Mouse (Mus musculus) embryonic facial prominence, embryonic 13.5 days (tissue): ENCODE data around the gene Carmil2. TPM values are rescaled to one million over a fixed set of nuclear protein-coding genes. Genes with fewer than 3 reads are reported as not detected.

Experiments
- ATAC-seq: fragments of 200-750 bp; cut with Nextera tagmentation; 2 replicates; pipeline ENCODE4 v1.8.0; 2017; ENCODE audit warnings: low read depth; ENCODE audit not compliant: insufficient number of reproducible peaks, insufficient read depth, low FRiP score, low TSS enrichment
- H3K27ac ChIP-seq: fragments of 300-500 bp; sonication (generic); 2 replicates; pipeline ENCODE4 v1.5.1; 2015; ENCODE audit warnings: moderate library complexity, mild to moderate bottlenecking, inconsistent platforms
- H3K27me3 ChIP-seq: fragments of 300-500 bp; sonication (generic); 2 replicates; pipeline ENCODE4 v1.6.1; 2015; ENCODE audit warnings: mild to moderate bottlenecking, inconsistent platforms
- H3K36me3 ChIP-seq: fragments of 300-500 bp; sonication (generic); 2 replicates; pipeline ENCODE4 v1.6.1; 2015; ENCODE audit warnings: mild to moderate bottlenecking, inconsistent platforms
- H3K4me1 ChIP-seq: fragments of 300-500 bp; sonication (generic); 2 replicates; pipeline ENCODE4 v1.6.1; 2015; ENCODE audit warnings: inconsistent platforms
- H3K4me2 ChIP-seq: fragments of 300-500 bp; sonication (generic); 2 replicates; pipeline ENCODE4 v1.6.1; 2015; ENCODE audit warnings: moderate library complexity, mild to moderate bottlenecking, inconsistent platforms
- H3K4me3 ChIP-seq: fragments of 300-500 bp; sonication (generic); 2 replicates; pipeline ENCODE4 v1.5.1; 2015; ENCODE audit warnings: mild to moderate bottlenecking, inconsistent platforms
- H3K9ac ChIP-seq: fragments of 300-500 bp; sonication (generic); 2 replicates; pipeline ENCODE4 v1.6.1; 2015; ENCODE audit warnings: mild to moderate bottlenecking, inconsistent platforms
- H3K9me3 ChIP-seq: fragments of 300-500 bp; sonication (generic); 2 replicates; pipeline ENCODE4 v1.6.1; 2016; ENCODE audit warnings: inconsistent platforms
- WGBS: fragments of 180-500 bp; shearing (Covaris S2); methylation state at CpG from one replicate; pipeline ENCODE4 v1.1.7; 2015; ENCODE audit warnings: mixed read lengths; 5-methylcytosine and 5-hydroxymethylcytosine counted together
- polyA plus RNA-seq: library from polyadenylated mRNA; unstranded; fragments of >200 nt; fragmentation: Nextera tagmentation; extraction: Ambion mirVana; gene quantifications from 2 replicates; pipeline ENCODE4 v1.2.1, GENCODE M21; 2015

The Carmil2 gene
- polyA plus RNA-seq, 1 experiment from 2014 or later: 0.84 TPM

DNA sequence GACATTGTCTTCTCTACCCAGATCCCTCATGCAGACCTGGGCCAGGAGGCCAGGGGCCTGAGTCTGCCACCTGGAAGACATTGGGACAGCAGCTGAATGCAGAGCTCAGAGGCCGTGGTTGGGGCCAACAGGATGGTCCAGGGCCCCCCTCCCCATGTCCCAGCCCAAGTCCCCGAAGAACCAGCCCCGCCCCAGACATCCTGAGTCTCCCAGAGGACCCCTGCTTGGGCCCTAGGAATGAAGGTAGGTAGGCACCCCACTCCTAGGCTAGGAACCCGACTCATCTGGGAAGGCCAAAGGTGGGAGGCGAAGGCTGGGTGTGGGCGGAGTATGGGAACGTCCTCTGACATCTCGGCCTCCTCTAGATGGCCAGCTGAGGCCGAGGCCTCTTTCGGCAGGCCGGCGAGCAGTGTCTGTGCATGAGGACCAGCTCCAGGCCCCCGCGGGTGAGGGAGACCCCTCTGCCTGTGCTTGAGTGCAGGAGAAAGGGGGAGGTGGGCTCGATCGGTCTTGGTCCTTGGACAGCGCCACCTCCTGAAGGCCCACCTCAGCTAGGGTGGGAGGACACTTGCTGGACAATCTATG, 11.2 kb downstream of the Carmil2 start:
- no peak for ATAC-seq
- Histone ChIP-seq H3K9me3 (no peaks in the 10 kb centered on the region; the same call in 1 of the 2 replicates), H3K27me3 (peaks cover 17% of the 10 kb centered on the region), H3K4me3 (no peak overlapping the region), H3K4me2 (no peak overlapping the region), H3K36me3 (peaks cover 29% of the 10 kb centered on the region), H3K27ac (no peak overlapping the region), H3K4me1 (peaks cover 27% of the 10 kb centered on the region), H3K9ac (no peak overlapping the region)
- WGBS: 93% methylated on average over 17 of the region's 17 CpGs

DNA sequence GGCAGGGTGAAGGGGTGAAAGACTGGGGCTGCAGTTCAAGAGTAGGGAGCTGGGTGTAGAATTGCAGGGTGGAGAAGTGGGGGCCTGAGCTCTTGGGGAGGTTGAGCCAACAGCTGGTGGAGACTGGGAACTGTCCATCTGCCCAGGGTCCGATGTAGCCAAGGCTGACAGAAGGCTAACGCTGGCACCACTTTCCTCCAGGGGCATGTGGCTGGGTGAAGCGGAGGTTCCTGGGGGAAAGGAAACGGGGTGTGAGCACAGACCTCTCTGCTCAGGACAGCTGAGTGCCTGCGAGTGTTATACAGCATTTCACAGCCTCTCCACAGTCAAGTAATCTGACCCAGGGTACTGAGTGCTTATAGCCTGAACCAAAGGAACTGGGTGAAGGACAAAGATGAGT, 12.7 kb downstream of the Carmil2 start:
- Histone ChIP-seq H3K4me3 (no peak overlapping the region), H3K9ac (no peak overlapping the region), H3K27ac (no peak overlapping the region), H3K9me3 (no peaks in the 10 kb centered on the region), H3K36me3 (peaks cover 39% of the 10 kb centered on the region), H3K4me2 (no peak overlapping the region), H3K27me3 (peaks cover 17% of the 10 kb centered on the region), H3K4me1 (peaks cover 26% of the 10 kb centered on the region)
- ATAC-seq: no peak
- 85% methylated on average over 5 of the region's 5 CpGs for WGBS

DNA sequence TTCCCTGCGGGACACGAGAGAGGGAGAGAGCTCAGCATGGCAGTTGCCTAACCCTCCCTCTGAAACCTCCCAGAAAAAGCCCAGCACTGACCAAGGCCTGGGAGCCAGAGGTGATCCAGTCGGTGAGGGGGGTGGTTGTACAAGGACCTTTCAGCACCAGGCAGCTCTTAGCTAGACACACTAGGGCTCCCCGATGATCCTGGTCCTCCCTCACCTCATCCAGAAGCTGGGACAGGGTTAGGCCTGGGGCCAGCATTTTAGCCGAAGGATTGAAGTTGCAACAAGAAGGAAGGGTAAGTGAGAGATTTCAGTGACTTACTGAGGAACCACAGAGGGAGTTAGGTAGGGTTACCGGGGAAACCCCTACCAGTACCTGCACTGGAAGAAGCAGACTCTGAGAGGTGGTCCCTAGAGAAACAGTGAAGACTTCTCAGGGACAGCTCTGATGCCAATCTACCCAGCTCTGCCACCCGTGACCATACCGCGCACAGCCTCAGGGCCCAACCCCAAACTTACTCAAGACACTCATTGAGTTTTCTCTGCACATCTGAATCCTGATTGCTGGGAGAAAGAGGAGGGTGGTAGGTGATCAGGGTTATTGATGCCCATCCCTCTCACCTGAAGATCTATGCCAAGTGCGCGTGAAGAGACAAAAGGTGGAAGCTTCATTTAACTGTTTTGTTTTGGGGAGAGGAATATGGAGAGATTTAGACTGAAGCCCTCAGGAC, 13.6 kb downstream of the Carmil2 start:
- H3K27ac ChIP-seq: no peak overlapping the region
- H3K4me3 ChIP-seq: peak overlapping the region; percentile 72
- 84% methylated on average over 11 of the region's 11 CpGs for WGBS
- H3K9ac ChIP-seq: peak overlapping the region; percentile 82
- H3K9me3 ChIP-seq: no peaks in the 10 kb centered on the region
- peaks cover 18% of the 10 kb centered on the region for H3K4me1 ChIP-seq
- peaks cover 48% of the 10 kb centered on the region for H3K36me3 ChIP-seq
- peak overlapping the region; percentile 91 for H3K4me2 ChIP-seq
- no peak for ATAC-seq
- H3K27me3 ChIP-seq: peaks cover 10% of the 10 kb centered on the region

DNA sequence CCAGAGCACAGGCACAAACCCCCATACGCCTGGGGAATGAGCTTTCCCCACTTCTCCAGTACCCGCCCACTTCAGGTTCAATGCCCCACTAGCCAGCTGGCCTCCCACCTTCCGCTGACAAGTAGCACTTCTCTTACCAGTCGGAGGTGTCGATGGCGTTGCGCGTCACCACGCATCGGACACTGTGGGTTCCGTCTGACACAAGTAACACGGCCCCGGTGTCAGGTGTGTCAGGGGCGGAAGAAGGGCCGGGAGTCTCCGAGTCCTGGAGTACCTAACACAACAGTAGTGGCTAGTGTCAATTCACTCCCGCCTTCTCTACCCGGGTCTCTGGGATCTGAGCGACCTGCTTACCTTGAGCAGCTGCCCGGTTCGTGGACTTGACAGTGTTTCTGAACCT, 14.5 kb downstream of the Carmil2 start:
- H3K9me3 ChIP-seq: no peaks in the 10 kb centered on the region
- 0 out of 2 replicates have a peak, but pooled peaks cover under 1% of the 10 kb centered on the region for H3K27me3 ChIP-seq
- H3K4me3 ChIP-seq: peak overlapping the region; percentile 72
- H3K9ac ChIP-seq: peak overlapping the region; percentile 82
- peaks cover 48% of the 10 kb centered on the region for H3K36me3 ChIP-seq
- ATAC-seq: 0 out of 2 replicates have a peak, but pooled peaks have one; percentile 2
- H3K4me1 ChIP-seq: peaks cover 18% of the 10 kb centered on the region
- peak overlapping the region; percentile 94 for H3K27ac ChIP-seq
- WGBS: under 1% methylated on average over 21 of the region's 21 CpGs
- peak overlapping the region; percentile 91 for H3K4me2 ChIP-seq

DNA sequence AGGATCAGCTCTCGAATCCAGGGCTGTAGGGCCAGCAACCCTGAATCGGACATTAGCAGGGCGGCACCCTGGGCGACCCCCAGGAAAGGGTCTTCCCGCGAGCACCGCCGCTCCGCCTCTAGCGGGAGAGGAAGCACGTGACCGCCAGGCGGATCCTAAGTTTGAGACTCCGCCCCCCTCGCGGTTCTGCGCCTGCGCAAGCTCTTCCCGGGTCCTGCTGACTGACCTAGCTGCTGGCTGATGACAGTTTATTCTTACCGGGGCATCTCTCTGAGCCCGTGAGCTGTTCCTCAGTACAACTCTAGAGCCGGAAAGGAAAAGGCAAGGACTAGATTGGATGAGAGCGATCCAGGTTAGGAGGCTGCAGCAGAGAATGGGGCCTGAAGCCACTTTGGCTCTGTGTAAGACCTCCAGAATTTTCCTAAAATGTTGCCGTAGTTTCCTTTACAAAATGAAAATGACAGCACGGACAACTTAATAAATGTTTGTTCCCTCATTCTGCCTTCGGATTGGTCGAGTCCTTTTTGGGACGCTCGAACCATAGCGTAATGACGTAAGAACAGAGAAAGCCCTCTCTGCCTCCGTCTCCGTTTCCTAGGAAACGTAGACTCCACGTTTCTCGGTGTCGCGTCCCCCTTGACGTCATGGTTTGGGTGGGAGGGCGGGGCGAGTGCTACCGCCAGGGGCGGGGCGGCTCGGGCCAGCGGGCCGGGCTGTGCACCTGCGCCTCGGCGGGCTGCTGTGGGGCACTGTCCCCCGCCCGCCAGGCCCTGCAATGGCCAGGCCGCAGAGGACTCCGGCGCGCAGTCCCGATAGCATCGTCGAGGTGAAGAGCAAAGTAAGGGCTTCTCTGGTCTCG, 15.1 kb downstream of the Carmil2 start, which contains the start of the genes Acd and Pard6a:
Gene Acd (minus strand): TSS at position 137 of the 859 bp plus-strand sequence.
Gene Pard6a (plus strand): TSS at position 183 of the 859 bp plus-strand sequence.
- Histone ChIP-seq H3K27me3 (no peaks in the 10 kb centered on the region), H3K4me2 (peak within 1 kb of the TSS; percentile 91), H3K27ac (peak within 1 kb of the TSS; percentile 94), H3K9me3 (no peaks in the 10 kb centered on the region), H3K4me1 (peaks cover 18% of the 10 kb centered on the region), H3K4me3 (peak within 1 kb of the TSS; percentile 72), H3K9ac (peak within 1 kb of the TSS; percentile 82), H3K36me3 (peaks cover 48% of the 10 kb centered on the region)
- ATAC-seq: peak; percentile 64
- WGBS: under 1% methylated on average over 60 of the region's 60 CpGs

DNA sequence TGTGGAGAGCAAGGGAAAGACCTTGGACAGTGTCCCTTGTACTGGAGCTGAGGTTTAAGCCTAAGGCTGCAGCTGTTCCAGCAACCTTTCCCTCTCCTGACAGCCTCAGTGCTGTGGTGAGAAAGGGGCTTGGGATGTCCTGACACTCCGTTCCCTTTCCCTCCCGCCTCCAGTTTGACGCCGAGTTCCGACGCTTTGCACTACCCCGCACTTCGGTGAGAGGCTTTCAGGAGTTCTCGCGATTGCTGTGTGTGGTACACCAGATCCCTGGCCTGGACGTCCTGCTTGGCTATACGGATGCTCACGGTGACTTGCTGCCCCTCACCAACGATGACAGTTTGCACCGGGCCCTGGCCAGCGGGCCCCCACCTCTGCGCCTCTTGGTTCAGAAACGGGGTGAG, 15.9 kb downstream of the Carmil2 start:
- Histone ChIP-seq H3K4me2 (peak overlapping the region; percentile 91), H3K27ac (peak overlapping the region; percentile 94; the same call in 1 of the 2 replicates), H3K4me3 (peak overlapping the region; percentile 72), H3K9me3 (no peaks in the 10 kb centered on the region), H3K36me3 (peaks cover 41% of the 10 kb centered on the region), H3K27me3 (no peaks in the 10 kb centered on the region), H3K4me1 (peaks cover 26% of the 10 kb centered on the region), H3K9ac (peak overlapping the region; percentile 68)
- 40% methylated on average over 18 of the region's 18 CpGs for WGBS
- ATAC-seq: no peak

DNA sequence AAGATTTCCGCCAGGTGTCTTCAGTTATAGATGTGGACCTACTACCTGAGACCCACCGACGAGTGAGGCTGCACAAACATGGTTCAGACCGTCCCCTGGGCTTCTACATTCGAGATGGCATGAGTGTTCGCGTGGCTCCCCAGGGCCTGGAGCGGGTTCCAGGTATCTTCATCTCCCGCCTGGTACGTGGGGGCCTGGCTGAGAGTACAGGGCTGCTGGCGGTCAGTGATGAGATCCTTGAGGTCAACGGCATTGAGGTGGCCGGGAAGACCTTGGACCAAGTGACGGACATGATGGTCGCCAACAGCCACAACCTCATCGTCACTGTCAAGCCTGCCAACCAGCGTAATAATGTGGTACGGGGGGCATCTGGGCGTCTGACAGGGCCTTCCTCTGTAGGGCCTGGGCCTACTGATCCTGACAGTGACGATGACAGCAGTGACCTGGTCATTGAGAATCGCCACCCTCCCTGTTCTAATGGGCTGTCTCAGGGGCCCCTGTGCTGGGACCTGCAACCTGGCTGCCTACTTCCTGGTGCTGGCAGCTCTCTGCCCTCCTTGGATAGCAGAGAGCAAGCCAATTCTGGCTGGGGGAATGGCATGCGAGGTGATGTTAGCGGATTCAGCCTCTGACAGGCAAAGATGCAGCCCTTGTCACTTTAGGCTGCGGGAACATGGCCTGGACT, 16.8 kb downstream of the Carmil2 start:
- H3K27me3 ChIP-seq: no peaks in the 10 kb centered on the region
- ATAC-seq: no peak
- H3K27ac ChIP-seq: no peak overlapping the region
- H3K36me3 ChIP-seq: peaks cover 32% of the 10 kb centered on the region
- H3K4me1 ChIP-seq: peaks cover 32% of the 10 kb centered on the region
- H3K4me2 ChIP-seq: no peak overlapping the region
- WGBS: 93% methylated on average over 24 of the region's 24 CpGs
- H3K4me3 ChIP-seq: no peak overlapping the region
- H3K9ac ChIP-seq: peak overlapping the region; percentile 68; the same call in 1 of the 2 replicates
- H3K9me3 ChIP-seq: no peaks in the 10 kb centered on the region

DNA sequence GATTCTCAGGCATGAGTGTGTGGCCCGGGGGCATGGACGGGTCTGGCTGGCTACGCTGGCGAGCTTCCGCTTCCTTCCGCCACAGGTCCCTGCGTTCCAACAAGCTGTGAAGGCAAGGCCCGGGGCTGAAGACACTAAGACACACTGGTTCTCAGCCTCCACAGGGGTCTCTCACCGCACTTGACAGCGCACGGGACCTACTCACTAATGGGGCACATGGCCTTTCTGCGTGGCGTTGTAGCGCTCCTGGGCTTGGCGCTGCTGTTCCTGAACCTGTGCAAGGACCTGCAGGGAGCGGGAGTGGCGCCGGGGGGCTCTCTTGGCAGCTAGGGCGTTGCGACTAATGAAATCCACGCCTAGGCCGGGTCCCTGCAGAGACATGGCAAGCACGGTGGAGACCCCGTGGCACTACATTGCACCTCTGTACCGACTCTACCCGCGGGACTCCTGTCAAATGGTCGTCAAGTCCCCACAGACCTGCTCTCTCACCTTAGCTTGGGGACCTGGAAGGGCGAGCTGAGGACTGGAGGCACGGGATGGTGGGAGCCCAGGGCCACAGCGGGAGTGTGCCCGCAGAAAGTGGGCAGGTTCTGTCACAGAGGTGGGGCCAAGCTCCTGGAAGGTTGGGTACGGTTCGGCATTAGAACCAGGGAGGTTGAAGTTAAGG, 18.2 kb downstream of the Carmil2 start:
- ATAC-seq: no peak
- WGBS: 90% methylated on average over 34 of the region's 34 CpGs

DNA sequence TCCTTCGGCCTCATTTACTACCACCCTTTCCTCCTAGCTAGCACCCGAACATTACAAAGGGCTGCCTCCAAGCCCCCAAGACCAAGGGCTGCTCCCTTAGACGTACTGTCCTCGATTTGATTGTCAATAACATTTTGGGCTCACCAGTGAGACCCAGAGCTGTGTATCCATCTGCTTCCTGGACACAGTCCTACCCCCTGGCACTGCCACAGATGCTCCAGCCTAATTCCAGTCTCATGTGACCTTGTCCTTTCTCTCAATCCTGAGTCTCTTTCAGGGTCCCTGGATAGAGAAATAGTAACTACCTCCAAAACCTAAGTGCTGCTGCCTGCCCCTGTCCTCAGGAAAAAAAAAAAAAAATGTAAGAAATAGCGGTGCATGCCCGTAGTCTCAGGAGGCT, 18.9 kb downstream of the Carmil2 start:
- 89% methylated on average over 6 of the region's 6 CpGs for WGBS
- no peak overlapping the region for H3K27ac ChIP-seq
- peaks cover 28% of the 10 kb centered on the region for H3K4me1 ChIP-seq
- H3K36me3 ChIP-seq: peaks cover 22% of the 10 kb centered on the region
- ATAC-seq: no peak
- H3K27me3 ChIP-seq: no peaks in the 10 kb centered on the region
- H3K9ac ChIP-seq: no peak overlapping the region
- H3K9me3 ChIP-seq: no peaks in the 10 kb centered on the region
- no peak overlapping the region for H3K4me3 ChIP-seq
- H3K4me2 ChIP-seq: no peak overlapping the region

More for the DNA sequence above, 18.2 kb downstream of the Carmil2 start:
- Histone ChIP-seq H3K9me3 (no peaks in the 10 kb centered on the region), H3K4me1 (peaks cover 32% of the 10 kb centered on the region), H3K9ac (no peak overlapping the region), H3K27ac (no peak overlapping the region), H3K36me3 (peaks cover 22% of the 10 kb centered on the region), H3K27me3 (no peaks in the 10 kb centered on the region), H3K4me3 (no peak overlapping the region), H3K4me2 (no peak overlapping the region)

DNA sequence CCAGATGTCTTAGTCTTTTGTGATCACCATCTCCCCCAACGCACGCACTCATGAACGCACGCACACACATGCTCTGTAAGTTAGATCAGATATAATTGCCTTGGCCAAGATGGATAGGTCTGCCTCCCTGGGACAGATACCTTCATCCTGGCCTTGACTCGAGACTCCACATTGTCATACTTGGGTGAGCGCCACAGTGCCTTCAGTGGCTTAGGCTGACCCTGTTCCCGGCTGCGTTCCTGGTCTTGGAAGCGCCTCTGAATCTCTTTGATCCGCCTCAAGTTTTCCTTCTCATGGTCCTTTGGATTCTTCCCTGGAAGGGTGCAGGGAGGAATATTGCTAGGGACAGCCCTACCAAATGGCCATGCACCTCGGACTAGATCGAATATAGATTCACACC, 20.4 kb downstream of the Carmil2 start:
- WGBS: 84% methylated on average over 12 of the region's 12 CpGs
- Histone ChIP-seq H3K4me2 (peak overlapping the region; percentile 92), H3K9ac (peak overlapping the region; percentile 79), H3K27me3 (no peaks in the 10 kb centered on the region), H3K27ac (no peak overlapping the region), H3K4me1 (peaks cover 24% of the 10 kb centered on the region), H3K36me3 (peaks cover 22% of the 10 kb centered on the region), H3K9me3 (no peaks in the 10 kb centered on the region), H3K4me3 (peak overlapping the region; percentile 62)
- ATAC-seq: no peak
